Mouse (Mus musculus) CH12.LX (cell line): Measurements from ENCODE around the gene Btbd19.

Experiments used
- CHD1 ChIP-seq: IDR thresholded peaks from 2 replicates; pipeline ENCODE4 v1.6.1; 2012; ENCODE audit warnings: low read depth, low read length, improper control_type of control experiment, inconsistent platforms
- CTCF ChIP-seq, 2 experiments: IDR thresholded peaks in 1 of 2; conservative IDR thresholded peaks in 1 of 2; 2 replicates each; pipeline ENCODE4 v1.5.1; 2011 to 2012; ENCODE audit warnings: low read depth in 2 of 2, low read length in 2 of 2, improper control_type of control experiment in 1 of 2, inconsistent platforms in 1 of 2, mild to moderate bottlenecking in 1 of 2, moderate library complexity in 1 of 2
- E2F4 ChIP-seq: IDR thresholded peaks from 2 replicates; pipeline ENCODE4 v1.6.1; 2011; ENCODE audit warnings: low read depth, low read length, improper control_type of control experiment; ENCODE audit not compliant: insufficient replicate concordance
- EP300 ChIP-seq: IDR thresholded peaks from 2 replicates; pipeline ENCODE4 v1.6.1; 2011; ENCODE audit warnings: low read length, improper control_type of control experiment
- GABPA ChIP-seq: IDR thresholded peaks from 2 replicates; pipeline ENCODE4 v1.6.1; 2012; ENCODE audit warnings: low read depth, low read length, improper control_type of control experiment, inconsistent platforms; ENCODE audit not compliant: insufficient replicate concordance
- HCFC1 ChIP-seq: IDR thresholded peaks from 2 replicates; pipeline ENCODE4 v1.6.1; 2012; ENCODE audit warnings: low read depth, mild to moderate bottlenecking, inconsistent platforms, low read length, improper control_type of control experiment
- KAT2A ChIP-seq: IDR thresholded peaks from 2 replicates; pipeline ENCODE4 v1.6.1; 2012; ENCODE audit warnings: low read length, improper control_type of control experiment, inconsistent platforms; ENCODE audit not compliant: insufficient replicate concordance
- MAZ ChIP-seq: IDR thresholded peaks from 2 replicates; pipeline ENCODE4 v1.6.1; 2012; ENCODE audit warnings: low read depth, mild to moderate bottlenecking, inconsistent platforms, low read length, improper control_type of control experiment, moderate library complexity
- MEF2A ChIP-seq: IDR thresholded peaks from 2 replicates; pipeline ENCODE4 v1.6.1; 2014; ENCODE audit warnings: low read depth, mild to moderate bottlenecking, inconsistent platforms, low read length, improper control_type of control experiment, borderline replicate concordance
- PAX5 ChIP-seq: IDR thresholded peaks from 2 replicates; pipeline ENCODE4 v1.6.1; 2012; ENCODE audit warnings: low read length, inconsistent platforms, mixed read lengths
- POLR2A ChIP-seq: IDR thresholded peaks from 2 replicates; pipeline ENCODE4 v1.6.1; 2011; ENCODE audit warnings: low read depth, mild to moderate bottlenecking, improper control_type of control experiment, low read length
- TCF12 ChIP-seq: IDR thresholded peaks from 2 replicates; pipeline ENCODE4 v1.6.1; 2014; ENCODE audit warnings: low read depth, mild to moderate bottlenecking, inconsistent platforms, low read length, improper control_type of control experiment
- UBTF ChIP-seq: IDR thresholded peaks from 2 replicates; pipeline ENCODE4 v1.6.1; 2012; ENCODE audit warnings: low read depth, mild to moderate bottlenecking, inconsistent platforms, low read length, improper control_type of control experiment, moderate library complexity

DNA sequence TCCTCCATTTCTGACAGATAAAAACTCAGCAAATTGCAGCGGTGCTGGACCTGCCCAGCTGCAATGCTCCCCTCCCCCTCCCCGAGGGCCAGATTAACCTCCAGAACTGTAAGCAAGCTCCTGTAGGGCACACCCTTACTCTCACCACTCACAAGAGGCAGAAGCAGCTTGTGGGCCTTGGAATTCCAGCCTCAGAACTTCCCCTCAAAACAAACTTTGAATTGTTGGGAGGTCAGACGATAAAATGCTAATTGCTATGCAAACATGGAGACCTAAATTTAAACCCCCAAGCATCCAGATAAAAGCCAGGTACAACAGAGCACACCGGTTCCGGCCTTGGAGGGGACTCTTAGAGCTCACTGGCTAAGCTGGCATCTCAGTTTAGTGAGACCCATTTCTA is 27.2 kb upstream of the Btbd19 start:
- no peak for TF ChIP-seq HCFC1
- TF ChIP-seq CTCF (conservative IDR thresholded peaks at IDR 0.05 in 1 of 2, IDR thresholded peaks at IDR 0.05 in 1 of 2; ENCODE audit: low read depth in 2 of 2, low read length in 2 of 2): no peak
- TF ChIP-seq PAX5: no peak
- no peak for TF ChIP-seq GABPA
- TF ChIP-seq UBTF: no peak
- no peak for TF ChIP-seq EP300
- no peak for TF ChIP-seq POLR2A
- TF ChIP-seq TCF12: no peak
- no peak for TF ChIP-seq MEF2A
- TF ChIP-seq KAT2A: no peak
- no peak for TF ChIP-seq CHD1
- TF ChIP-seq MAZ: no peak
- TF ChIP-seq E2F4: no peak
